Mouse (Mus musculus) heart, postnatal 0 days (tissue): ENCODE data around the gene Tysnd1.

ENCODE experiments used
- CTCF ChIP-seq: IDR thresholded peaks from 2 replicates; pipeline ENCODE4 v1.5.1; 2016; ENCODE audit warnings: antibody characterized with exemption, control low read depth, low read depth
- EP300 ChIP-seq: IDR thresholded peaks from 2 replicates; pipeline ENCODE4 v1.6.1; 2016; ENCODE audit warnings: antibody characterized with exemption, low read depth

GRCm38 (mm10) chr10:61665111-61665510, 30.2 kb upstream of the Tysnd1 start:
- TF ChIP-seq CTCF = no peak
- no peak for TF ChIP-seq EP300
